8 mouse cellular contexts compared by ENCODE assay signal in genomic region chr3:127258466-127259075, GRCm38 (mm10).
DNase-seq lines count a peak whose midpoint lies in the region; ATAC-seq and TF ChIP-seq lines count a peak whose summit lies in the region.

No protein-coding gene starts in this region.

- WGBS in heart, embryonic 14.5 days = 40% methylated on average over 15 of the region's 15 CpGs
- 25% methylated on average over 15 of the region's 15 CpGs for whole genome bisulfite sequencing in embryonic facial prominence, embryonic 15.5 days
- WGBS in limb, embryonic 14.5 days = 37% methylated on average over 15 of the region's 15 CpGs

- H3K36me3 ChIP-seq in heart, embryonic 14.5 days (ENCODE audit: control insufficient read depth, insufficient read depth, low read length) = no peaks in the 10 kb centered on the region
- no peaks in the 10 kb centered on the region for H3K36me3 ChIP-seq in embryonic facial prominence, embryonic 15.5 days
- no peaks in the 10 kb centered on the region for H3K36me3 ChIP-seq in limb, embryonic 14.5 days (ENCODE audit: control insufficient read depth, insufficient read depth, low read length)

- no peak overlapping the region for H3K27ac ChIP-seq in heart, embryonic 14.5 days (replicated peaks in 1 of 2; ENCODE audit: control insufficient read depth in 1 of 2, insufficient read depth in 1 of 2, low read depth in 2 of 2, low read length in 2 of 2)
- no peak overlapping the region for H3K27ac ChIP-seq in embryonic facial prominence, embryonic 15.5 days (replicated peaks)
- no peak overlapping the region for H3K27ac ChIP-seq in limb, embryonic 14.5 days (replicated peaks; ENCODE audit: low read depth, low read length)

- H3K9me3 ChIP-seq in heart, embryonic 14.5 days (ENCODE audit: control insufficient read depth, low read length) = no peaks in the 10 kb centered on the region
- no peaks in the 10 kb centered on the region for H3K9me3 ChIP-seq in embryonic facial prominence, embryonic 15.5 days (replicated peaks)
- no peaks in the 10 kb centered on the region for H3K9me3 ChIP-seq in limb, embryonic 14.5 days (ENCODE audit: control insufficient read depth, low read length)

- DNase-seq in heart, adult 11 months = no peak
- DNase-seq in R1 (ENCODE audit: low read depth, low spot score) = peak; percentile 23
- DNase-seq in limb, embryonic 14.5 days (ENCODE audit: low spot score) = no peak
- no peak for DNase-seq in urinary bladder, postnatal 36 days (ENCODE audit: low spot score in 2 of 2)
- DNase-seq in thymus, postnatal 0 days (ENCODE audit: low spot score) = no peak
- no peak for DNase-seq in heart, postnatal 14 days

- H3K4me3 ChIP-seq in heart, embryonic 14.5 days (ENCODE audit: control insufficient read depth in 1 of 2, insufficient read depth in 1 of 2, low read depth in 1 of 2, low read length in 2 of 2) = peak overlapping the region; percentile 19 to 51; a peak in 3 of 4 replicates
- peak overlapping the region; percentile 52 for H3K4me3 ChIP-seq in embryonic facial prominence, embryonic 15.5 days (replicated peaks)
- H3K4me3 ChIP-seq in limb, embryonic 14.5 days (replicated peaks; ENCODE audit: low read length) = peak overlapping the region; percentile 44; the same call in 1 of the 2 replicates

- no peaks in the 10 kb centered on the region for H3K27me3 ChIP-seq in heart, embryonic 14.5 days (ENCODE audit: control insufficient read depth, insufficient read depth, low read length)
- no peaks in the 10 kb centered on the region for H3K27me3 ChIP-seq in embryonic facial prominence, embryonic 15.5 days
- no peaks in the 10 kb centered on the region for H3K27me3 ChIP-seq in limb, embryonic 14.5 days (ENCODE audit: control insufficient read depth, insufficient read depth, low read length)

- H3K4me1 ChIP-seq in heart, embryonic 14.5 days (ENCODE audit: control insufficient read depth in 2 of 2, insufficient read depth in 2 of 2, low read length in 2 of 2) = peaks cover 2 to 6% of the 10 kb centered on the region in 2 experiments; a peak in 2 of 4 replicates
- H3K4me1 ChIP-seq in embryonic facial prominence, embryonic 15.5 days = peaks cover 9% of the 10 kb centered on the region
- H3K4me1 ChIP-seq in limb, embryonic 14.5 days (ENCODE audit: control insufficient read depth, insufficient read depth, low read length) = peaks cover 2% of the 10 kb centered on the region; the same call in 1 of the 2 replicates

- ATAC-seq in heart, embryonic 14.5 days (ENCODE audit: insufficient number of reproducible peaks, insufficient read depth, low FRiP score, low read depth) = no peak
- no peak for ATAC-seq in embryonic facial prominence, embryonic 15.5 days (ENCODE audit: insufficient number of reproducible peaks, low FRiP score, low TSS enrichment, low read depth)
- no peak for ATAC-seq in limb, embryonic 14.5 days (ENCODE audit: low FRiP score, low read depth)

- TF ChIP-seq POLR2A in limb, embryonic 14.5 days (IDR thresholded peaks at IDR 0.05; ENCODE audit: borderline replicate concordance, extremely low read depth, insufficient read depth, insufficient read length) = no peak

- peak overlapping the region; percentile 81 for H3K4me2 ChIP-seq in heart, embryonic 14.5 days (ENCODE audit: low read length)
- peak overlapping the region; percentile 73 for H3K4me2 ChIP-seq in embryonic facial prominence, embryonic 15.5 days (replicated peaks)
- peak overlapping the region; percentile 75; the same call in 1 of the 2 replicates for H3K4me2 ChIP-seq in limb, embryonic 14.5 days (replicated peaks; ENCODE audit: low read depth, low read length, severe bottlenecking)

- intact Hi-C loops in heart, postnatal 14 days (cut with DNase I) = no loop called here

- H3K9ac ChIP-seq in heart, embryonic 14.5 days (ENCODE audit: low read length) = peak overlapping the region; percentile 36; the same call in 1 of the 2 replicates
- no peak overlapping the region for H3K9ac ChIP-seq in embryonic facial prominence, embryonic 15.5 days
- H3K9ac ChIP-seq in limb, embryonic 14.5 days (ENCODE audit: low read depth, low read length, severe bottlenecking) = no peak overlapping the region
